Mouse (Mus musculus) stomach, embryonic 14.5 days (tissue): ENCODE measurements around the gene Rpl23a. TPM values are rescaled to one million over a fixed set of nuclear protein-coding genes. Genes with fewer than 3 reads are reported as not detected.

Experiments used
- ATAC-seq: fragments of 200-750 bp; cut with Nextera tagmentation; 2 replicates; pipeline ENCODE4 v1.8.0; 2017; ENCODE audit warnings: low read depth, moderate TSS enrichment; ENCODE audit not compliant: insufficient number of reproducible peaks, insufficient read depth, low FRiP score
- H3K27ac ChIP-seq: fragments of 300-500 bp; sonication (generic); 2 replicates; pipeline ENCODE4 v1.5.1; 2014; ENCODE audit warnings: mild to moderate bottlenecking, low read length, moderate library complexity, mixed read lengths
- H3K27me3 ChIP-seq: fragments of 300-500 bp; sonication (generic); 2 replicates; pipeline ENCODE4 v1.6.1; 2014; ENCODE audit warnings: low read length, control low read depth, mixed read lengths; ENCODE audit not compliant: control insufficient read depth, insufficient read depth
- H3K36me3 ChIP-seq: fragments of 300-500 bp; sonication (generic); 2 replicates; pipeline ENCODE4 v1.6.1; 2014; ENCODE audit warnings: mild to moderate bottlenecking, control low read depth, low read length, moderate library complexity, mixed read lengths; ENCODE audit not compliant: control insufficient read depth, insufficient read depth
- H3K4me1 ChIP-seq: fragments of 300-500 bp; sonication (generic); 2 replicates; pipeline ENCODE4 v1.6.1; 2014; ENCODE audit warnings: low read length, control low read depth, mixed read lengths; ENCODE audit not compliant: control insufficient read depth, insufficient read depth
- H3K4me2 ChIP-seq: fragments of 300-500 bp; sonication (generic); replicated peaks from 2 replicates; pipeline ENCODE4 v1.6.1; 2014; ENCODE audit warnings: low read depth, low read length, control low read depth
- H3K4me3 ChIP-seq: fragments of 300-500 bp; sonication (generic); 2 replicates; pipeline ENCODE4 v1.5.1; 2014; ENCODE audit warnings: low read depth, low read length, control low read depth
- H3K9ac ChIP-seq: fragments of 300-500 bp; sonication (generic); replicated peaks from 2 replicates; pipeline ENCODE4 v1.6.1; 2014; ENCODE audit warnings: low read depth, mild to moderate bottlenecking, control low read depth, low read length, moderate library complexity, mixed read lengths
- H3K9me3 ChIP-seq: fragments of 300-500 bp; sonication (generic); 2 replicates; pipeline ENCODE4 v1.6.1; 2016; ENCODE audit warnings: low read depth, low read length, control low read depth; ENCODE audit not compliant: control insufficient read depth
- WGBS: fragments of 180-500 bp; shearing (Covaris S2); extraction: QIAGEN DNeasy Blood & Tissue Kit; methylation state at CpG from one replicate; pipeline ENCODE4 v1.1.7; 2014; 5-methylcytosine and 5-hydroxymethylcytosine counted together
- polyA plus RNA-seq: library from polyadenylated mRNA; unstranded; fragments of >200 nt; fragmentation: Nextera tagmentation; extraction: Ambion mirVana; gene quantifications from 2 replicates; pipeline ENCODE4 v1.2.1, GENCODE M21; 2014

The Rpl23a gene
- polyA plus RNA-seq, 1 experiment from 2014 or later: 1,741 TPM

DNA sequence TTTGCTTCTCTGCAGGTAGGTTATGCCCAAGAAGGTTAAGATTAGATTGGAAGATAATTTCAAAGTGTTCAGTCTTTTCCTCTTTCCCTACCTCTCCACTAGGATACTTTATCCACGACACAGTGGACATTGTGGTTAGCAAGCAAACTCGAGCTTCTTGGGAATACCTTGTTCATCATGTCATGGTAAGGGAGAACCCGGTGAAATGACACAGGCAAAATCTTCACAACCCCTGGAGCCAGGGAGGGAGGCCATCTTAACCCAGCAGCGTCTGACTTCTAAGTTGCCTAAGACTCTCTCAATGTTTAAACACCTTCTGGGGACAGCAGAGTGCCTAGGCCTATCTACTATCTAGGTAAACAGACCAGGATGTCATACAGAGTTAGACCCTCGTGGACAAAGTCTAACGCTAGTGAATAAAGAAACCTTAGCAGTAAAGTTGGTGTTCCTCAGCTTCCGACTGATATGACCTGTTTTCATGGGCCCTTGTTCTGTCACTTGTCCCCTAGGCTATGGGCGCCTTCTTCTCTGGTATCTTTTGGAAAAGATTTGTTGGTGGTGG lies 3.9 kb downstream of the Rpl23a start:
- peak overlapping the region; percentile 69; the same call in 1 of the 2 replicates for H3K9ac ChIP-seq
- H3K4me2 ChIP-seq: peak overlapping the region; percentile 94
- no peaks in the 10 kb centered on the region for H3K27me3 ChIP-seq
- H3K27ac ChIP-seq: peak overlapping the region; percentile 98; the same call in 1 of the 2 replicates
- H3K4me1 ChIP-seq: peaks cover 40% of the 10 kb centered on the region
- ATAC-seq: no peak
- no peaks in the 10 kb centered on the region for H3K9me3 ChIP-seq
- WGBS: 24% methylated on average over 8 of the region's 8 CpGs
- H3K36me3 ChIP-seq: peaks cover 23% of the 10 kb centered on the region
- peak overlapping the region; percentile 56 for H3K4me3 ChIP-seq

GRCm38 (mm10) chr11:78178859-78179437 lies 4.4 kb downstream of the Rpl23a start:
- H3K27ac ChIP-seq: peak overlapping the region; percentile 98
- H3K36me3 ChIP-seq: peaks cover 23% of the 10 kb centered on the region
- H3K9ac ChIP-seq: peak overlapping the region; percentile 69
- no peaks in the 10 kb centered on the region for H3K9me3 ChIP-seq
- under 1% methylated on average over 29 of the region's 29 CpGs for WGBS
- ATAC-seq: 0 out of 2 replicates have a peak, but pooled peaks have one; percentile 1
- H3K4me1 ChIP-seq: peaks cover 40% of the 10 kb centered on the region
- H3K4me3 ChIP-seq: peak overlapping the region; percentile 56
- H3K4me2 ChIP-seq: peak overlapping the region; percentile 94
- no peaks in the 10 kb centered on the region for H3K27me3 ChIP-seq

- H3K27me3 ChIP-seq: no peaks in the 10 kb centered on the region
- H3K9me3 ChIP-seq: no peaks in the 10 kb centered on the region
- ATAC-seq: peak; percentile 86
- H3K27ac ChIP-seq: peak overlapping the region; percentile 98
- peak overlapping the region; percentile 69 for H3K9ac ChIP-seq
- H3K36me3 ChIP-seq: peaks cover 23% of the 10 kb centered on the region
- peak overlapping the region; percentile 94 for H3K4me2 ChIP-seq
- H3K4me3 ChIP-seq: peak overlapping the region; percentile 56
- WGBS: under 1% methylated on average over 75 of the region's 84 CpGs
- peaks cover 40% of the 10 kb centered on the region for H3K4me1 ChIP-seq
Observed at GRCm38 (mm10) chr11:78177903-78178858, 5.2 kb downstream of the Rpl23a start.

GRCm38 (mm10) chr11:78177437-78177836 lies 5.9 kb downstream of the Rpl23a start:
- peaks cover 40% of the 10 kb centered on the region for H3K4me1 ChIP-seq
- peaks cover 30% of the 10 kb centered on the region for H3K36me3 ChIP-seq
- peak overlapping the region; percentile 98 for H3K27ac ChIP-seq
- peak overlapping the region; percentile 56 for H3K4me3 ChIP-seq
- WGBS: under 1% methylated on average over 10 of the region's 10 CpGs
- peak overlapping the region; percentile 94 for H3K4me2 ChIP-seq
- peak; percentile 20; the same call in 1 of the 2 replicates for ATAC-seq
- no peaks in the 10 kb centered on the region for H3K27me3 ChIP-seq
- H3K9ac ChIP-seq: peak overlapping the region; percentile 69; the same call in 1 of the 2 replicates
- H3K9me3 ChIP-seq: no peaks in the 10 kb centered on the region

DNA sequence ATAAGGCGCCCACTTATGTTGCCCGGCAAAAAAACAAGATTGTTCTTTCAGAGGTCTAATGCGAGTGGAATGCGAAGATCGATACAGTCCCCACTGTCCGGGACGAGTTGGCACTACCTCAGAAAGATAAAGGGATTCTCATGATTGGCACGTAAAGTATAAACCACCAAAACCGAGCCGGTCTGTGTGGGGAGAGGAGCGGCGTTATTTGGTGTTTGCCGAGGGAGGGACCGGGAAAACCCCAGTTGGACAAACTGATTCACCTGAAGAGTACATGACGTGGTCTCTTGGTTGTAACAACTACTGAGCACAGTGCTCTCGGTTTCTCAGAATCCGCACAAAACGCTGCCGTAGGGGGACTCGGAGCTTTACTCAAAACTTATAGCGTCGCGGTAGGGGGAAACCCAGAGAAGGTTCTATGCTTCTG lies 6.5 kb downstream of the Rpl23a start:
- H3K27ac ChIP-seq: peak overlapping the region; percentile 98
- H3K4me2 ChIP-seq: peak overlapping the region; percentile 94
- H3K36me3 ChIP-seq: peaks cover 27% of the 10 kb centered on the region
- peak overlapping the region; percentile 56 for H3K4me3 ChIP-seq
- no peak for ATAC-seq
- no peaks in the 10 kb centered on the region for H3K27me3 ChIP-seq
- no peaks in the 10 kb centered on the region for H3K9me3 ChIP-seq
- under 1% methylated on average over 23 of the region's 23 CpGs for WGBS
- peaks cover 34% of the 10 kb centered on the region for H3K4me1 ChIP-seq
- H3K9ac ChIP-seq: peak overlapping the region; percentile 69

DNA sequence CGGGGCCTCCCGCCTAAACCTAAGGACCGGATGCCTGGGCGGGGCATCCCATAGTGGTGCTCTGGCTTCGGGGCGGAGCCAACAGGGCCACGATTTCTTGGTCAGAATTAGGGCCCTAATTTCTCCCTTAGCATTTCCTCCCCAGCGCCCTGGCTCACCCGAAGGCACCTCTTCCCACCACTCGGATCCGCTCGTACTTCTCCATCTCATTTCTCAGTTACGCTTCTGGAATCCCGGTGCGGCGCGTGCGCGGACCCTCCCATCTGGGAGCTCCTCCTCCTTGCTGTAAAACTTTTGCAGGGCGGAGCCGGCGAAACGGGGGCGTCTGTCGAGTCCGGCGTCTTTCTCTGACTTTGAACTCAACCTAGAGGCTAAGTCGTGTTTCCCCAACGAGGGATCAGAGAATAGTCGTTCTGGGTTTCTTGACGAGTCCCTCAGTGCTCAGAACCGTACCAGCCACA lies 7.0 kb downstream of the Rpl23a start, which contains the start of the genes Nek8 and Tlcd1:
Nek8 (minus strand) TSS at position 274 of the 461 bp plus-strand sequence.
Tlcd1 (plus strand) TSS at position 310 of the 461 bp plus-strand sequence.
- peak; percentile 64 for ATAC-seq

DNA sequence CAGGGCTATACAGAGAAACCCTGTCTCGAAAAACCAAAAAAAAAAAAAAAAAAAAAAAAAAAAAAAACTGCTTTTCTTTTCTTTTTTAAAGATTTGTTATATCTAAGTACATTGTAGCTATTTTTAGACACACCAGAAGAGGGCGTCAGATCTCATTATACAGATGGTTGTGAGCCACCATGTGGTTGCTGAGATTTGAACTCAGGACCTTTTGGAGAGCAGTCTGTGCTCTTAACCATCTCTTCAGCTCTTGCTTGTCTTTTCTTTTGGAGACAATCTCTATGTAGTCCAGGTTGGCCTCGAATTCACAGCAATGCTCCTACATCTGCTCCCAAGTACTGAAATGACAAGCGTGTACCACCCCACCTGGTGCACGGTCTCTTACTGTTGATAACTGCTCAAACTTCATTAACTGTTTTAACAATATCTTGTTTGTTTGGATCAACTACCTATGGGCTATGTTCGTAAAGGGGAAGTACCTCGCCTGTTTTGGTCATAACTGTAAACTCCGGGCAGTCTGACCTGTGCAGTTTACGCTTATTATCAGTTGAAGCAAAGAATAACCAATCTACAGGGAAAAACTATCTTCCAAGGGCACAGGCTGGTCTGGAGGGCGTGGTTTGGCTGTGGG lies 7.5 kb downstream of the Rpl23a start:
- Histone ChIP-seq H3K4me3 (peak overlapping the region; percentile 56), H3K9me3 (no peaks in the 10 kb centered on the region), H3K4me1 (peaks cover 26% of the 10 kb centered on the region), H3K27ac (peak overlapping the region; percentile 98), H3K4me2 (peak overlapping the region; percentile 94), H3K36me3 (peaks cover 16% of the 10 kb centered on the region), H3K27me3 (no peaks in the 10 kb centered on the region), H3K9ac (peak overlapping the region; percentile 69)
- no peak for ATAC-seq
- WGBS: 1% methylated on average over 9 of the region's 10 CpGs

More for the DNA sequence above, 7.0 kb downstream of the Rpl23a start, which contains the start of the genes Nek8 and Tlcd1:
- under 1% methylated on average over 32 of the region's 32 CpGs for WGBS
- peak within 1 kb of the TSS; percentile 69 for H3K9ac ChIP-seq
- peaks cover 22% of the 10 kb centered on the region for H3K36me3 ChIP-seq
- H3K27me3 ChIP-seq: no peaks in the 10 kb centered on the region
- peak within 1 kb of the TSS; percentile 98 for H3K27ac ChIP-seq
- peak within 1 kb of the TSS; percentile 56 for H3K4me3 ChIP-seq
- H3K4me1 ChIP-seq: peaks cover 30% of the 10 kb centered on the region
- peak within 1 kb of the TSS; percentile 94 for H3K4me2 ChIP-seq
- no peaks in the 10 kb centered on the region for H3K9me3 ChIP-seq
